Mouse (Mus musculus) cerebellum, adult 2 months (tissue): ENCODE measurements at regions not wholly inside any gene's neighbourhood (a gene's known extent, or its start where the extent isn't known, plus 50 kb on each side); places are given as distances from the start of the nearest gene placed in this dataset.
"Not testable (repeated sequence)": the region's sequence is repeated elsewhere in the genome, so short reads cannot be mapped to it uniquely, and the experiment has no call there.

ENCODE experiments used
- CTCF ChIP-seq: fragments of 200-500 bp; IDR thresholded peaks from 2 replicates; pipeline ENCODE4 v1.5.1; 2011; ENCODE audit warnings: low read depth, mild to moderate bottlenecking, control low read depth, low read length, moderate library complexity, borderline replicate concordance; ENCODE audit not compliant: insufficient read depth
- POLR2A ChIP-seq: fragments of 200-500 bp; IDR thresholded peaks from 2 replicates; pipeline ENCODE4 v1.6.1; 2011; ENCODE audit warnings: low read length, control low read depth, borderline replicate concordance; ENCODE audit not compliant: insufficient read depth

DNA sequence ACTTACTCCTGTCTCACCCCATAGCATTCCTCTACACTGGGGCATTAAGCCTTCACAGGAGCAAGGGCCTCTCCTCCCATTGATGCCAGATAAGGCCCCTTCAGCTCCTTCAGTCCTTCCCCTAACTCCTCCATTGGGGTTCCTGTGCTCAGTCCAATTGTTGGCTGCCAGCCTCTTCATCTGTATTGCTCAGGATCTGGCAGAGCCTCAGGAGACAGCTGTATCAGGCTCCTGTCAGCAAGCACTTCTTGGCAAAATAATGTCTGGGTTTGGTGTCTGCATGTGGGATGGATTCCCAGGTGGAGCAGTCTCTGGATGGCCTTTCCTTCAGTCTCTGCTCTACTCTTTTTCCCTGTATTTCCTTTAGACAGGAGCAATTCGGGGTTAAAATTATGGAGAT lies 278.2 kb upstream of the Ercc4 start:
- TF ChIP-seq CTCF, POLR2A: not testable (repeated sequence)
